8 mouse cellular contexts compared by ENCODE assay signal in genomic region chr2:84956274-84956673, GRCm38 (mm10). TPM values are rescaled to one million over a fixed set of nuclear protein-coding genes. Genes with fewer than 3 reads are reported as not detected.
DNase-seq lines count a peak whose midpoint lies in the region; ATAC-seq lines count a peak whose summit lies in the region.

No protein-coding gene starts in this region.

- no peak overlapping the region for H3K27ac ChIP-seq in hindbrain, embryonic 10.5 days
- H3K27ac ChIP-seq in hindbrain, embryonic 13.5 days: no peak overlapping the region
- H3K27ac ChIP-seq in midbrain, embryonic 13.5 days: no peak overlapping the region

- no peaks in the 10 kb centered on the region for H3K27me3 ChIP-seq in hindbrain, embryonic 10.5 days (ENCODE audit: insufficient read depth, poor library complexity, severe bottlenecking)
- no peaks in the 10 kb centered on the region for H3K27me3 ChIP-seq in hindbrain, embryonic 13.5 days
- H3K27me3 ChIP-seq in midbrain, embryonic 13.5 days: no peaks in the 10 kb centered on the region
- H3K27me3 ChIP-seq in splenic B cell, adult 2 months (ENCODE audit: control insufficient read depth, insufficient read depth, low read length, poor library complexity, severe bottlenecking): no peaks in the 10 kb centered on the region

- no peak overlapping the region for H3K4me3 ChIP-seq in hindbrain, embryonic 10.5 days
- H3K4me3 ChIP-seq in hindbrain, embryonic 13.5 days: no peak overlapping the region
- H3K4me3 ChIP-seq in midbrain, embryonic 13.5 days (replicated peaks): no peak overlapping the region

- intact Hi-C loops in left cerebral cortex, postnatal 4 days (cut with DNase I): no loop called here

- no peak overlapping the region for H3K4me2 ChIP-seq in hindbrain, embryonic 13.5 days
- no peak overlapping the region for H3K4me2 ChIP-seq in midbrain, embryonic 13.5 days (replicated peaks)

- H3K36me3 ChIP-seq in hindbrain, embryonic 10.5 days: peaks cover 26% of the 10 kb centered on the region
- no peaks in the 10 kb centered on the region for H3K36me3 ChIP-seq in hindbrain, embryonic 13.5 days
- H3K36me3 ChIP-seq in midbrain, embryonic 13.5 days: no peaks in the 10 kb centered on the region
- H3K36me3 ChIP-seq in splenic B cell, adult 2 months (ENCODE audit: control insufficient read depth, insufficient read depth, low read length, poor library complexity, severe bottlenecking): no peaks in the 10 kb centered on the region

- DNase-seq in hindbrain, embryonic 10.5 days (ENCODE audit: low spot score): peak; percentile 60
- peak; percentile 67 to 76 for DNase-seq in adrenal gland, adult 18-20 months (ENCODE audit: low spot score in 2 of 2)
- DNase-seq in kidney, adult 11 months: peak; percentile 11
- peak; percentile 43 for DNase-seq in left cerebral cortex, postnatal 4 days
- peak; percentile 92 for DNase-seq in splenic B cell, adult 2 months (ENCODE audit: low read depth, low spot score)

- WGBS in hindbrain, embryonic 10.5 days: 61% methylated on average over 5 of the region's 5 CpGs
- WGBS in hindbrain, embryonic 13.5 days: 62% methylated on average over 5 of the region's 5 CpGs
- 57% methylated on average over 5 of the region's 5 CpGs for WGBS in midbrain, embryonic 13.5 days

- no peaks in the 10 kb centered on the region for H3K4me1 ChIP-seq in hindbrain, embryonic 10.5 days (replicated peaks)
- no peaks in the 10 kb centered on the region for H3K4me1 ChIP-seq in hindbrain, embryonic 13.5 days (replicated peaks)
- H3K4me1 ChIP-seq in midbrain, embryonic 13.5 days (replicated peaks): 0 out of 2 replicates have a peak, but pooled peaks cover under 1% of the 10 kb centered on the region

- no peak overlapping the region for H3K9ac ChIP-seq in hindbrain, embryonic 13.5 days
- H3K9ac ChIP-seq in midbrain, embryonic 13.5 days (replicated peaks): no peak overlapping the region

- ATAC-seq in hindbrain, embryonic 13.5 days (ENCODE audit: low FRiP score): no peak
- peak; percentile 73 for ATAC-seq in erythroblast, adult 5-6 weeks (replicated peaks; ENCODE audit: low FRiP score, poor library complexity, severe bottlenecking)
- ATAC-seq in midbrain, embryonic 13.5 days: 0 out of 2 replicates have a peak, but pooled peaks have one; percentile 50

- H3K9me3 ChIP-seq in hindbrain, embryonic 10.5 days: no peaks in the 10 kb centered on the region
- H3K9me3 ChIP-seq in hindbrain, embryonic 13.5 days: no peaks in the 10 kb centered on the region
- H3K9me3 ChIP-seq in midbrain, embryonic 13.5 days: no peaks in the 10 kb centered on the region

RNA-seq across cellular contexts. Expression of gene Slc43a3, which starts 19.9 kb away (rescaled TPM):
- 21.5 and 26.6 TPM in 2 replicates for polyA plus RNA-seq in hindbrain, embryonic 10.5 days (2016; fragmentation: Nextera tagmentation; extraction: Ambion mirVana)
- polyA plus RNA-seq in hindbrain, embryonic 13.5 days (2015; fragmentation: Nextera tagmentation; extraction: Ambion mirVana): 6.1 and 7.0 TPM in 2 replicates
- 10 to 100 TPM; 61.3 to 67.3 TPM for total RNA-seq in adrenal gland, adult 18-20 months (2021)
- 207 and 247 TPM in 2 replicates for total RNA-seq in erythroblast, adult 5-6 weeks (2015; ENCODE audit: low replicate concordance)
- total RNA-seq in erythroblast, adult 5-6 weeks (2017; ENCODE audit: low replicate concordance): 227 and 246 TPM in 2 replicates
- 1 to 10 TPM; 3.4 to 5.6 TPM for total RNA-seq in left cerebral cortex, postnatal 4 days (2021)
- 4.8 and 5.4 TPM in 2 replicates for polyA plus RNA-seq in midbrain, embryonic 13.5 days (2015; fragmentation: Nextera tagmentation; extraction: Ambion mirVana)

RNA-seq across cellular contexts. Expression of gene Prg2, which starts 24.0 kb away (rescaled TPM):
- not detected in 2 replicates for polyA plus RNA-seq in hindbrain, embryonic 10.5 days (2016; fragmentation: Nextera tagmentation; extraction: Ambion mirVana)
- polyA plus RNA-seq in hindbrain, embryonic 13.5 days (2015; fragmentation: Nextera tagmentation; extraction: Ambion mirVana): 0.25 and 0.48 TPM in 2 replicates
- not detected for total RNA-seq in adrenal gland, adult 18-20 months (2021)
- 140 and 215 TPM in 2 replicates for total RNA-seq in erythroblast, adult 5-6 weeks (2015; ENCODE audit: low replicate concordance)
- 429 and 503 TPM in 2 replicates for total RNA-seq in erythroblast, adult 5-6 weeks (2017; ENCODE audit: low replicate concordance)
- not detected for total RNA-seq in left cerebral cortex, postnatal 4 days (2021)
- polyA plus RNA-seq in midbrain, embryonic 13.5 days (2015; fragmentation: Nextera tagmentation; extraction: Ambion mirVana): 0.19 and 0.49 TPM in 2 replicates

RNA-seq across cellular contexts. Expression of gene Prg3, which starts 31.7 kb away (rescaled TPM):
- not detected in 2 replicates for polyA plus RNA-seq in hindbrain, embryonic 10.5 days (2016; fragmentation: Nextera tagmentation; extraction: Ambion mirVana)
- not detected in 2 replicates for polyA plus RNA-seq in hindbrain, embryonic 13.5 days (2015; fragmentation: Nextera tagmentation; extraction: Ambion mirVana)
- total RNA-seq in adrenal gland, adult 18-20 months (2021): not detected
- 21.7 and 30.7 TPM in 2 replicates for total RNA-seq in erythroblast, adult 5-6 weeks (2015; ENCODE audit: low replicate concordance)
- 20.4 and 21.9 TPM in 2 replicates for total RNA-seq in erythroblast, adult 5-6 weeks (2017; ENCODE audit: low replicate concordance)
- not detected for total RNA-seq in left cerebral cortex, postnatal 4 days (2021)
- polyA plus RNA-seq in midbrain, embryonic 13.5 days (2015; fragmentation: Nextera tagmentation; extraction: Ambion mirVana): not detected in 2 replicates

Comparison
In these comparisons a context has a peak if more than half of its experiments do, and no peak if none do; other contexts are left out.
1. DNase-seq: peak in every context shown above with its lines; median percentile 92 in splenic B cell, adult 2 months; 72 in adrenal gland, adult 18-20 months; 60 in hindbrain, embryonic 10.5 days; 43 in left cerebral cortex, postnatal 4 days; 11 in kidney, adult 11 months.
2. RNA of gene Slc43a3, which starts 19.9 kb away (total RNA-seq): 207 to 247 TPM in erythroblast, adult 5-6 weeks and 61.3 to 67.3 TPM in adrenal gland, adult 18-20 months; 3.4 to 5.6 TPM in left cerebral cortex, postnatal 4 days; every median in the first group is over 4 times any median in the second.
3. RNA of gene Prg2, which starts 24.0 kb away (total RNA-seq): 140 to 503 TPM in erythroblast, adult 5-6 weeks; not detected in left cerebral cortex, postnatal 4 days and not detected in adrenal gland, adult 18-20 months; every median in the first group is over 100 times any median in the second.
4. RNA of gene Prg3, which starts 31.7 kb away (total RNA-seq): 20.4 to 30.7 TPM in erythroblast, adult 5-6 weeks; not detected in adrenal gland, adult 18-20 months and not detected in left cerebral cortex, postnatal 4 days; every median in the first group is over 10 times any median in the second.